Mouse (Mus musculus) 3T3-L1 (cell line): ENCODE measurements around the gene Il1f8.
"Not testable (repeated sequence)": the region's sequence is repeated elsewhere in the genome, so short reads cannot be mapped to it uniquely, and the experiment has no call there.

Source experiments
- DNase-seq: peaks from one replicate; pipeline ENCODE4 v3.0.0-alpha.2; 2015; ENCODE audit warnings: low read depth, low spot score

Gene Il1f8

DNA sequence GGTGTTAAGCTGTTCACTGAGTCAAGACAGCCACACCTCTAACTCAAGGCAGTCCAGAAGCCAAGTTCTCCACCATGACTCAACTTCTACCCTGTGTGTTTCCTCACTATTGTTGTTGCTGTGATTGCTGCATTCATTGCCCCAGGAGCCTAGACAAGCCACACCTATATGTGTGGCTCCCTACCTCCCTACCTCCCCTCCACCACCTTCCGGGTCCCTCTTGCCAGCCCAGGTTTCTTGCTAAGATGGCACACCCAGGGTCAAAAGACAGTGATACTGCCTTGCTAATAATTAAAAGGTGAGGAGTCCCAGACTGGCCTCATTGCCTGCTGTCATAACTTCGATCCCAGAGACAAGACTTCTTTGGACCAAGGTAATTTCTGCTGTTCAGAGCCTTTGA, at the start of gene Il1f8:
Il1f8 (plus strand) TSS at position 301 of the 400 bp plus-strand sequence.
- DNase-seq: no peak

- DNase-seq: no peak
Measured at GRCm38 (mm10) chr2:24103619-24104289, 49.2 kb upstream of the Il1f8 start.

DNA sequence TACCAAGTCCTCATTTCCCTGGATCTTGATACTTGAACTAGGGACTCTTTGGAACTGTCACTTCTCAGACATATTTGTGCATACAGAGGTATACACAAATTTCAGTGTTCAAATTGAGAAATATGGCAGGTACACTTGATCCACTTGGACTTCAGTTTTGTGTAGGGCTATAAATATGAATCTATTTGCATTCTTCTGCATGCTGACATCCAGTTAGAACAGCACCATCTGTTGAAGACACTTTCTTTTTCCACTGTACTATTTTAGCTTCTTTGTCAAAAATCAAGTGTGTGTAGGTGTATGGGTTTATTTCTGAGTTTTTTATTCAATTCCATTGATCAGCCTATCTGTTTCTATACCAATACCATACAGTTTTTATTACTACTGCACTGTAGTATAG, 43.9 kb upstream of the Il1f8 start:
- DNase-seq: no peak

DNA sequence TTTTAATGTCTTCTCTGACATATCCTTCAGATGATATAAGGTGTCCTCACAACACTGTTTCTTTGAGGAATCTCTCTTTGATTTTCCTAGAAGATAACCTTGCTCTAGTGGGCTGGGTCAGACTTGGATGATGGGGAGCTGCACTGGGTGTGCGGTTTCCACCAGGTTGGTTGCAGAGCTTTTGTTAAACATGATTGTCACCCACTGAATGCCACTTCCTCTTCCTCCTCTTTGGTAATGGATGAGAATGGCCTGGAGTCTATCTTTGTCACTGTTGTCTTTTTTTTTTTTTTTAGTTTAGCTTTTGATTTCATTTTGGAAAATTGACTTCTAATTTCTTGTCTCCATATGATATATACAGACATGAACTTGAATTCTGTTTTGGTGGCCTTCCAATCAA, 18.6 kb upstream of the Il1f8 start:
- no peak for DNase-seq

- DNase-seq: not testable (repeated sequence)
Measured at GRCm38 (mm10) chr2:24181683-24182331, 28.8 kb downstream of the Il1f8 start.

DNA sequence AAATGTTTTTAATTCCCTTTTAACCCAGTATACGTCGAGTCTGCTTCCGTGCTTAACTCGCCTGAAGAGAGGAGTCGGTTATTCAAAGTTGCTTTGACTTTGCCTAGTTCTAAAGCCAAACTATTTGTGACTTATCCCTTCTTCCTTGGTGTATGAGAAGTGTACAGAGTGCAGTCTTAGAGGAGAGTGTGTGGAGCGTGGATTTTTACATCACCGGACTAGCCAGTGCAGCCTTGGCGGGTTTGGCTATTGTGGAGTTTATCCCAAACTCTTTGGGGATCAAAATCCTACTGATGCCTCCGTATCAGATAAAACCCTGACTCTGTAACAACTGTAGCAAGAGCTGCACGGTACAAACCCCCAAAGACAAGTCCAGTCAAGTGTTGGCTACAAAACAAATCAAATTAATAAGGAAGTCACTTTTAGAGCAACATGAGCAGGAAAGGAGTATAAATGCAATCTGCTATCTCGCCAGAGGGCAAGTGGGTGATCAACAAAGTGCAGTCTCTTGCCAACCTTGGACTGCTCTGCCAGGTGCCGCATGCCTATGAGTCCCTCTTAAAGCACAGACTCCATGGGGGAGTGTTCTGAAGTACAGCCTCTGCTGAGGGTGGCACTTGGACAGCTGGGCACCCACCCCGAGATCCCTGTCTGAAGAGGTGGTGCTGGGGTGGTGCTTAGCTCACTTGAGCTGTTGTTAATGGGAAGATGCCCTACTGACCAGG, 29.6 kb downstream of the Il1f8 start:
- not testable (repeated sequence) for DNase-seq

GRCm38 (mm10) chr2:24184092-24184491, 31.1 kb downstream of the Il1f8 start:
- DNase-seq: not testable (repeated sequence)

GRCm38 (mm10) chr2:24186176-24186575, 33.2 kb downstream of the Il1f8 start, which contains the start of gene Il1f9:
Gene Il1f9, plus strand, starts transcription at chr2:24186476.
- DNase-seq: no peak

- DNase-seq: no peak
Measured at GRCm38 (mm10) chr2:24187585-24187984, 34.6 kb downstream of the Il1f8 start.

DNA sequence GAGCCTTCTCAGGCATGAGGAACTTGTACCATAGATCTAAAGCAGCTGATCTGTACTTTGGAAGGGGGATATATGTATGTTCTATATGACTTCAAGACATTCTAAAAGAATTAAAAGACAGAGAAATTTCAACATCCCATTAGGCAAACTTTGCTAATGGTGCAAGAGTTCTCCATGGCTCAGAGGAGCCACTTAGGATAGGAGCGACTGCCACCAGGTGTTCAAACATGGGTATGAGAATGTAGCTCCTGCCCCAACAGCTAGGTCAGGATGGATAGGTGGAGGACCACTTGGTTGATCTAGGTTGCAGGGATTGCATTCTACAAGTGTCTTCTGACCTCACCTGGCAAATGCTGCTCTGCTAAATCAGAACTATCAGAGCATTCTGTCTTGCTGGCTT, 35.2 kb downstream of the Il1f8 start:
- DNase-seq: no peak
